Mouse (Mus musculus) yolk sac, embryonic 10.5 days (tissue): Measurements from ENCODE around the gene Hrct1.

Experiments used
- DNase-seq: peaks from one replicate; pipeline ENCODE4 v3.0.0-alpha.2; 2017; ENCODE audit warnings: low spot score

Gene Hrct1

DNA sequence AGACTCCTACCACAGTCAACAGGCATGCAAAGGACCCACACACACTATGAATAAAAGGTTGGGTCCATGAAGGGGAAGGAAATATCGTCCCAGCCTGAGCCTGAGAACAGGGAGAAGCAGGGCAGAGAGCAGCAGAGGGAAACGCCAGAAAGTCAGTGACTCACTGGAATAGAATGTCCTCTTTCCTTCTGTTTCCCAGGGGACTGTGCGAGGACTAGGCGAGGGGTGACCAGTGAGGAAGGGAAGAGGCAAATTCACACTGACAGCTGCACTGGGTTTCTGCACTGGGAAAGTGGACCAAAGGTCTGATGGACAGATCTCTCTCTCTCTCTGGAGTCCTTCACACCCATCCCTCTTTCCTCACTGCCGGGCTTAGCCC, 1.6 kb downstream of the Hrct1 start:
- DNase-seq: peak; percentile 23

DNA sequence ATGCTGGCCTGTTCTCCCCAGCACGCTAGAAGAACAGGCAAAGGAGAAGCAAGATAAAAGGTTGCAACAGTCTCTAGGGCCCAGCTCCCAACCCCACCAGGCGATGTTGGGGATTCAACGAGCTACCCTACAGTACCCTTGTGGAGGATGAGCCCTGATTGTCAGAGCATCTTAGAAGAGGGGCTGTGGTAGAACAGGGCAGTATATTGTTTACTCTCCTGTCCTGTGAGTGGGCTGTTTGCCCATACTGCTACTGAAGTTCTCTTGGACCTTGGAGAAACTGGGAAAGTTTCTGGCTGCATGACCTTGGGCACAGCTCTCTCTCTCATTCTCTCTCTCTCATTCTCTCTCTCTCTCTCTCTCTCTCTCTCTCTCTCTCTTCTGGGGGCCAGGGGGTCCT, 2.1 kb downstream of the Hrct1 start:
- DNase-seq: no peak

- DNase-seq: peak; percentile 41
These were observed 3.0 kb downstream of the Hrct1 start, which contains the start of gene Spaar for GRCm38 (mm10) chr4:43729794-43730550. Gene Spaar (plus strand): TSS chr4:43730034.

DNA sequence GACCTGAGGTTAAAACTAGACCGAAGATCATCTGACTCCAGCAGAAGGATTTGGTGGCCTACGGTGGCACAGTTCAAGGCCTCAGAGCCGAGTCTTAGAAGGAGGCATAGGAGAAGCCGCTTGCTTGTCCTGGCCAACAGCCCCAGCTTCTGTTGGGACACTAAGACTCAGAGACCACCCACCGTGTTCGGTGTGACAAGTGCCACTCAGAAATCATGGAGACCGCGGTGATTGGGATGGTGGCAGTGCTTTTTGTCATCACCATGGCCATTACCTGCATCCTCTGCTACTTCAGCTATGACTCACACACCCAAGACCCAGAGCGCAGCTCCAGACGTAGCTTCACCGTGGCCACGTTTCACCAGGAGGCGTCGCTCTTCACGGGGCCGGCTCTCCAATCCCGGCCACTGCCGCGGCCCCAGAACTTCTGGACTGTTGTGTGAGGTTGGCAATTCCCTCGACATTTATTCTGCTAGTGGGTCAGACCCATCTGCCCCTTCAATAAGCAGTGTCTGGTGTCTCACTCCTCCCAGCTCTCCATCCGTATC, 3.8 kb downstream of the Hrct1 start:
- DNase-seq: no peak

GRCm38 (mm10) chr4:43732171-43732570, 5.2 kb downstream of the Hrct1 start:
- no peak for DNase-seq

DNA sequence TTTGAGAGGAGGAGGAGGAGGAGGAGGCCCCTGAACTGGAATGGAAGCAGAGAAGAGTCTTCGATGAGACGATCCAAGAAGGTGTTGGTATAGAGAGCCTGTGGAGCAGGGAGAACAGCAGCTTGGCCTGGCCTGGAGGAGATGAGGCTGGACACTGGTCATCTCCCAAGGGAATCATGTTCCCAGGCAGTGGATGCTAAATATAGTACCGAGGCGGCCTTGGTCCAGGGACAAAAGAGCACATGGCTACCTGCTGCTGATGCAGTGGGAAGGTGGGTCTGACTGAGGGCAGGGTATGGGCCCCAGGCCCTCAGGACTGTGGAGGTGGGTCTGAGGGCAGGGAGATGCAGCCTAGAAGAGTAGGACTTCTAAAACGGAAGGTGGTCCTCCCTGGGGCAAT, 6.2 kb downstream of the Hrct1 start:
- DNase-seq: no peak

DNA sequence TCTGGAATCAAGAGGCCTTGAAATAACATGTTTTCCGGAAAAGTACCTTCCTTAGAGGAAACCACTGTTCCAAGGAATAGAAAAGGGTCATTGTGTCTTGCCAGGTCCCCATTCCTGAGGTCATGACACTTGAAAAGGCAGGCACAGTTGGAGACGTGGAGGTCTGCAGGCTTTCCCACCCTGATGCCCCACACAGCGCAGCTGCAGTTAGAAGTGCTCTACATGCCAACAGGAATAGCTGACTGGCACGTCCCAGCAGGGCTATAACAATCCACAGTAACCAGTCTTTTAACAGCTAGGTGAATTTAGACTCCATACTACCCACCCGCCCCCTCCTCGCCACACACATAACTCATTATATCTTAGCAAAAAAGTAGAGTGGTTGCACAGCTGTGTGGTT, 10.2 kb downstream of the Hrct1 start:
- DNase-seq: no peak

GRCm38 (mm10) chr4:43738989-43739674, 12.1 kb downstream of the Hrct1 start:
- no peak for DNase-seq

GRCm38 (mm10) chr4:43741526-43741925, 14.5 kb downstream of the Hrct1 start:
- DNase-seq: no peak

DNA sequence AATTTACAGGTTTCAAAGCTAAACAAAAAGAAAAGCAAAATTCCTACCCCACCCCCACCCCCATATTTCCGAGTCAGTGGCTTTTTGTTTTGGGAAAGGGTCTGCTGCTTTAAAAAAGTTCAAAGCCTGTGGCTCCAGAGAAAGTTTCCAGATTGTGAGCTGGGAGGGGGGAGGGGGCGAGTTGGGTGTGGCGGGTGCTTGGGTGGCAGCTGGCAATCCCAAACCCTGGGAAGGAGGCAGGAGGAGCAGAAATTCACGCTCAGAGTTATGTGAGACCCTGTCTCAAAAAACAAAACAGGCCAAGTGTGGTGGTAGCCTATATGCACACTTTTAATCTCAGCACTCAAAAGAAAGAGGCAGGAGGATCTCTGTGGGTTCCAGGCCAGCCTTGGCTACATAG, 15.6 kb downstream of the Hrct1 start:
- no peak for DNase-seq

GRCm38 (mm10) chr4:43743099-43743498, 16.1 kb downstream of the Hrct1 start:
- no peak for DNase-seq

GRCm38 (mm10) chr4:43745187-43745586, 18.2 kb downstream of the Hrct1 start:
- DNase-seq: no peak

GRCm38 (mm10) chr4:43757213-43757612, 30.2 kb downstream of the Hrct1 start:
- DNase-seq: no peak

GRCm38 (mm10) chr4:43759571-43760418, 32.8 kb downstream of the Hrct1 start:
- DNase-seq: peak; percentile 15

- DNase-seq: no peak
These were observed 33.5 kb downstream of the Hrct1 start for GRCm38 (mm10) chr4:43760460-43760859.

GRCm38 (mm10) chr4:43761336-43761735, 34.3 kb downstream of the Hrct1 start:
- no peak for DNase-seq

DNA sequence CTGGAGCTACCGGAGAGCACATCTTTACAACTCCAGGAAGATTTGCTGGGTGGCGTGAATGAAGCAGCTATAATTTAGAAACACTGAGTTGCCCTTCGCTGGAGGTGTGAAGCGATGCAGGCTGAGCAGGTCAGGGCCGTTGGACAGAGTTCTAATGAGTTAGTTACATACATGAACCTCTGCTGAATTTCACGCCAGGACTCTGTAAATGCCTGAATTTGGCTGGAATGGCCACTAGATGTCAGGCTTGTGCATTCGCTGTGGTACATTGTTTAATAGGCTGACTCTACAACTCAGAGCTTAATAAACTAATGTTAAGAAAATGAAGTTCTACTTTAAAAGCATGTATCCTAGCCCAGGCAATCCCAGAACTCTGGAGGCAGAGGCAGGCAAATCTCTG, 36.4 kb downstream of the Hrct1 start:
- DNase-seq: peak; percentile 38

DNA sequence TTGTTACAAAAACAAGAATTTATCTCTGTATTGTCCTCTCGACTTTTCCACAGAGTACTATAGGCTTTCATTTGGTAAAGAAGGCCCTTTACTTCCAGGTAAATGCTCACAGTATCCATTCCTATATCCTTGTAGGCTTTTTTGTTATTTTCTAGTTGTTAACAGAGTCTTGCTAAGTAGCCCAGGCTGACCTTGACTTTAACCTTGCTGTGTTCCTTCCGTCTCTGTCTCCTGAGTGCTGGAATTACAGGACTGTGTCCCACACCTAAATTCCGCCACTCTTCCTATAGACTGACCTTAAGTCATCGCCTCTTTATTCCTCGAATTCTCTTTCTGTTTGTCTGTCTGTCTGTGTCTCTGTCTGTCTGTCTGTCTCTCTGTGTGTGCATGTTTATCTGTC, 41.4 kb downstream of the Hrct1 start:
- no peak for DNase-seq

DNA sequence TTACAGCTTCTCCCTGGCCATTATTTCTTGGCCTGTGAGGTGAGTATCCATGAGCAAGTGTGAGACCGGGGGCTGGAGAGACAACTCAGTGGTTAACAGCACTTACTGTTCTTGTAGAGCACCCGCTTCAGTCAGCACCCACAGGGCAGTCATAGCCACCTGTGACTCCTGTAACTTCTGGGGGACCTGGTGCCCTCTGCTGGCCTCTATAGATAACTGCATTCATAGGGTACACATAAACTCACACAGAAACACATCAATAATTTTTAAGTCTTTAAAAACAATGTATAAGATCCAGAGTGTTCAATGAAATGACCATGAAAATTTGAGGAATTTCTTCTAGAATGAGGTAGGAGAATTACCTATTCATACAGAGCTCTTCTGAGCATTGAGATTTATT, 42.4 kb downstream of the Hrct1 start:
- DNase-seq: no peak

DNA sequence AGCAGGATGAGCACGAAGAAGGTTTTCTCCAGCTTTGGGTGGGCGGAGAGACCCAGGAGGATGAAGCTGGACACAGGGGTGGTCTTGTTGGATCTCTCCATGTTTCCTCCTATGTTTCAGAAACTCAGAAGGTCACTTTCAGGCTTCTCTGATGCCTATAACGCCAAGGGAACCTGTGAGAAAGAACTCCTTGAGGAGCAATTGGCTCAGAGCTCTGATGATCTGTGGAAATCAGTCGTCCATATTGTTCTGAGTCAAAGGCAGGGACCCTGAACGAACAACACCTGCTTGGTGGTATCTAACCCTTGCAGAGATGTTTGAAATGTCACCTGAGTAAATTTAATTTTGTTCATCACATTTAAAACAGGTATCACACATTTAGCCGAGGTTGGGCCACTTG, 43.9 kb downstream of the Hrct1 start, which contains the start of gene Olfr159:
Gene Olfr159 (minus strand): TSS at position 101 of the 400 bp plus-strand sequence.
- no peak for DNase-seq

- no peak for DNase-seq
These were observed 44.6 kb downstream of the Hrct1 start for GRCm38 (mm10) chr4:43771626-43772025.

DNA sequence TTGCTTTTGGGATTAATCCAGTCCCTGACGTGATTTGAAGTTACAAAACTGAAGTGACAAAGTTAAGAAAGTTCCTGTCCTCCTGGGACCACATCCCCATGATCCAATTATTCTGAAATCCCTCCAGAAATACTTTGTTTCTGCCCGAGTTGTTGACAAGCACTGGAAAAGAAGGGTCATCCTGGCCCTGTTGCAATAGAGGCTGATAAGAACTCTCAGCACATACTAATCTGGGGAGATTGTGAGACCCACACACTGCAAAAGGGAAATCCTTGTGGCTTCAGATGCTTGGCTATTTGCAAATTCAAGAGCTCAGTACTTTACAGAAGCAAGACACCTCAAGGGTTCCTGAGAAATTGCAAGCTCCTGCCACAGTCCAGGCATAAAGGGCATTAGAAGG, 45.3 kb downstream of the Hrct1 start:
- DNase-seq: no peak
